Mouse (Mus musculus): Measurements from ENCODE around the gene Capn8.
"Not testable (repeated sequence)": the region's sequence is repeated elsewhere in the genome, so short reads cannot be mapped to it uniquely, and the experiment has no call there.

Capn8 gene

GRCm38 (mm10) chr1:182620470-182620869, 55.7 kb downstream of the Capn8 start:
- DNase-seq, result no peak

DNA sequence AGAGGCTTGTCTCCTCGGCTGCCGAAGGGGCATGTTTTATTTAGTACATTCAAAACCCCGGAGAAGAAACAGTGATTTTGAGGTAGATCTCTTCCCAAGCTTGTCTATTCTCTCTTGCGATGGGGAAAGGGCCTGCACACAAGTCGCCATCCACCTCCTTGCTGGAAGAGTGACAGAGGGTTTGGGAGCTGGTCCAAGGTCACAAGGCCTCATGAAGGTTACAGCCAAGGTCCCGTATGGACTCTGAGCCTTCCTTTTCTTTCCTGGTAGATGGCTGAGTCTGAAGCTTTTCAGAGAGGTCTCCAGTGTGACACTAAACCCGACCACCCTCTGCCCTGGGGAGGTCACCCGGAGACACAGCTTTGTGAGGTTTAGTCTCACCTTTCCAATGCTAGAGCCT, 56.4 kb downstream of the Capn8 start:
- DNase-seq, result peak; percentile 13

DNA sequence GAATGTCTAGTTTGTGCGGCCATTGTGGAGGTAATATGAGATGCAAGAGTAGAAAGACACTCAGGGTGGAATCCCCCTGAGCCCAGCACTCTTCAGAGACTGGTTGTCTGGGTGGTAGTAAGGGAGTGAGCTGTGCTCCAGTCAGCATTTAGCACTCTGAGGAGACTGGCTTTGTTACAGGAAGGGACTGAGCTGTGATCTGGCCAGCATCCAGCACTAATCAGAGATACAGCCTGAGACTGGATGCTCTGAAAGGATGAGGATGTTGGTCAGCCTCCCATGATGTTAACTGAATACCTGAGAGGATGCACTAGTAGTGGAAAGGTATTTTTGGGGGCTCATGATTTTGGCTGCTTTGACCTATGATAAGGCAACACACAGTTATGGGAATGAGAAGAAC, 61.4 kb downstream of the Capn8 start:
- DNase-seq, result no peak

DNA sequence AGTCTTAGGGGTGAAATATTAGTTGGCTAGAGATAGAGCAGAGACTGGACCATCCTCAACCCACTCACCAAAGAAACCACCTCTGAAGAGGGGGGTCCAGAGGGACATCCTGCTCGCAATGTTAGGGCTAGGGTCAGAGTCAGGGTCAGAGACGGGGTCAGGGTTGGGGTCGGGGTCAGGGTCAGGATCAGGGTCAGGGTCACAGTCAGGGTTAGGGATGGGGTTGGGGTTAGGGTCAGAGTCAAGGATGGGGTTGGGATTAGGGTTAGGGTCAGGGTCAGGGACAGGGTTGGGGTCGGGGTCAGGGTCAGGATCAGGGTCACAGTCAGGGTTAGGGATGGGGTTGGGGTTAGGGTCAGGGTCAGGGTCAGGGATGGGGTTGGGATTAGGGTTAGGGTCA, 64.4 kb downstream of the Capn8 start:
- DNase-seq, result no peak

- DNase-seq, result no peak
These were observed 69.0 kb downstream of the Capn8 start for GRCm38 (mm10) chr1:182633712-182634294.

DNA sequence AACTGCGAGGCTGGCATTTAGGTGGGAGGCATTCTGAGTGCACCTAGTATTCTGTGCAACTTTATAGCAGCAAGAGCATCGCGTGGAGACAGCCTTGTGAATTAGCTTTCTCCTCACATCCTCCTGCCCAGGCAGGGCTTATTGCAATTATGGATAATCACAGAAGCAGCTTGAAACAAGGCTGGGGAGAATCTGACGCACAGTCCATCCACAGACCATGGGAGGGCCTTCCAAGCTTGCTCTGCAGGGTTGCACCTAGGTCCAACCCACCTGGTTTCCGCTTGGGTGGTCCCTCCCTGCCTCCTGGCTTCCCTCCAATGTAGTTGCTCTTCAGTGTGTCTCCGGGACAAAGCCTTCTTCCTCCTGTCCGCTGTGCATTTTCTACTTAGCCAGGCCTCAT, 74.2 kb downstream of the Capn8 start:
- DNase-seq, result no peak

DNA sequence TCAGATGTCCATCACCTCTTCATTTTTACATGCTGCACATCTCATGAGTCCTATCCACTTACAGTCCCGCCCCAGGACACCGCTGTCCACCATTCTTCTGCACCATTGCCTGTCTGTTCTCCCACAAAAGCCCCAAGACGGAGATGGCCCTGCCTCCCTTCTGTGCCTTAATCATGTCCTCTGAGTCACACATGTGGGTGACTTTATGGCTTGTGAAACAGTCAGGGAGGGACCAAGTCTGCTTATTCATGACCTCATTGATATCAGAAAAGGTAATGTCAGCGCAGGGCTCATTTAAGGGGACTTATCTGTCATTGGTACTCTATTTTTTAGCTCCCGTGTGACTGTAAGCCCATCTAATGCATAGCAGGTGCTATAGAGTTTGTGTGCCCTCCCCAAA, 74.6 kb downstream of the Capn8 start:
- no peak for DNase-seq

- no peak for DNase-seq
These were observed 75.3 kb downstream of the Capn8 start for GRCm38 (mm10) chr1:182640094-182640493.

GRCm38 (mm10) chr1:182642779-182643178, 78.0 kb downstream of the Capn8 start:
- peak; percentile 16 for DNase-seq

DNA sequence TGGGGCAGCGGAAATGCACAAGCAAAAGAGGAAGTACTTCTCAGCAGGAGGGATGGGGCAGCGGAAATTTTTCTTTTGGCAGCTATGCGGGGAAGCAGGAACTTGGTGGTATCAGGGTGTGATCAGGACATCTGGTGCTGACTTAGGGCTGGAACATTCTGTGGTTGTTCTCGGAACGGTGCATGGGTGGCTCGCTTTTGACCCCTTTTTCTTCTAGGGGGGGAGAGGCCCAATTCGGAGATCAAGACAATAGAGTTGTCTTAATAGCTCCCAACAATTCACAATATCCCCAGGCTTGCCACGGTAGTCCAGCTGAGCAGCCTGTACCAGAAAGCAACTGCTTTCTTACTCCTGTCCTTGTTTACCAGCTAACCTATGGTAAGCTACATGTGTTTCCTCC, 79.6 kb downstream of the Capn8 start:
- DNase-seq, result not testable (repeated sequence)

- DNase-seq, result no peak
These were observed 80.4 kb downstream of the Capn8 start for GRCm38 (mm10) chr1:182645211-182645668.

DNA sequence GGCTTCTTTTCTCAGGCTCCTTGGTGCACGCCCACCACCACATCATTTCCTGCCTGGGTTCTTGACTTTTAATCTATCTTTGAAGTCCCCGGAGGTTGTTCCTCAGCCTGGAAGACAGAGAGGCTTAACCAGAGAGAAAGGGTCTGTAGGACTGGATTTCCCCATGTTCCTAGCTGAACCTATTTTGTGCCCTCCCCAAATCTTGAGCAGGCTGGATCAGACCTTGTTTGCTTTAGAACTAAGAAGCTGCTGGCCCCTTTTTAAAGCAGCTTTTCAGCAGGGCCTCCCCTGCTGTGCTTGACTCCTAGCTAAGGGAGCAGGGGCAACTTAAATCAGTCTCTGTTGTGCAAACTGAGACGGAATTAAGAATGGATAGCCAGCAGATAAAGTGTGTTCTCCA, 82.0 kb downstream of the Capn8 start:
- no peak for DNase-seq

- peak; percentile 78 for DNase-seq
These were observed 93.0 kb downstream of the Capn8 start for GRCm38 (mm10) chr1:182657760-182658159.

- no peak for DNase-seq
These were observed 95.6 kb downstream of the Capn8 start for GRCm38 (mm10) chr1:182660365-182660764.

DNA sequence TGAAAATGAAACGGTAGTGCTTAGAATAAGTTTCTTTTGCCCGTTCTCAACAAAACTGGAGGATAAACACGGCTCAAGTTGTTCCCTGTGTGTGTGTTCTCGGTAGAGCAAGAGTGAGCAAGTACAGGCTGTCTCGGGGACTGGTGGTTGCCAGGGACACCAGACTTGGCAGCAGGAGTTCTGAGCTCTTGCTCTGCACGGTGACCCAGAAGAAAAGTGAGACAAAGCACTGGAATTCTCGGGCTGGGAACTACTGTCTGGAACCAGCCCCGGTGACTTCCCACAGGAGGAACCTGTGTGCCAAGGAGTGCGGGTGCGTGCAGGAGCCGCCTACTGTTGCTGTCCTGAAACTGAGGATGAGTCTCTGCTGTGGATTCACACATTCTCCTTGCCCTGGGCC, 98.9 kb downstream of the Capn8 start:
- DNase-seq, result peak; percentile 13

GRCm38 (mm10) chr1:182664841-182665240, 100.0 kb downstream of the Capn8 start:
- DNase-seq, result no peak

GRCm38 (mm10) chr1:182667281-182667680, 102.5 kb downstream of the Capn8 start:
- no peak for DNase-seq

DNA sequence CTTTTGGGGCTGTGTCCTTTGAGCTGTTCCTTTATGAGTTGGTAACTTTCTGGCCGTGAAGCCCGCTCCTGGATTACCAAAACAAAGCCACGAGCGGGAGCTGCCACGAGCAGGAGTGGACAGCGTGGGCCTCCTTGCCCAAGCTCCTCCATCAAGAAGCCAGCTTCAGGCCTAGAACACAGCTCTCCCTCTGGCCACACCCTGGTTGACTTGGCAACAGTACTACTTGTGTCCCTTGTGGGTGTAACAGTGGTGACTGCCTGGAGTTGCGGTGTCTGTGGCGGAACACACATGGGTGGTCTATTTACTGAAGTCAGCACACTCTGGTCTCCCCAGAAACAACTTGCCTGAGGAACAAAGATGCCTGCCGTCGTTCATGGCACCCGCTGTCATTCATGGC, 104.9 kb downstream of the Capn8 start:
- no peak for DNase-seq

DNA sequence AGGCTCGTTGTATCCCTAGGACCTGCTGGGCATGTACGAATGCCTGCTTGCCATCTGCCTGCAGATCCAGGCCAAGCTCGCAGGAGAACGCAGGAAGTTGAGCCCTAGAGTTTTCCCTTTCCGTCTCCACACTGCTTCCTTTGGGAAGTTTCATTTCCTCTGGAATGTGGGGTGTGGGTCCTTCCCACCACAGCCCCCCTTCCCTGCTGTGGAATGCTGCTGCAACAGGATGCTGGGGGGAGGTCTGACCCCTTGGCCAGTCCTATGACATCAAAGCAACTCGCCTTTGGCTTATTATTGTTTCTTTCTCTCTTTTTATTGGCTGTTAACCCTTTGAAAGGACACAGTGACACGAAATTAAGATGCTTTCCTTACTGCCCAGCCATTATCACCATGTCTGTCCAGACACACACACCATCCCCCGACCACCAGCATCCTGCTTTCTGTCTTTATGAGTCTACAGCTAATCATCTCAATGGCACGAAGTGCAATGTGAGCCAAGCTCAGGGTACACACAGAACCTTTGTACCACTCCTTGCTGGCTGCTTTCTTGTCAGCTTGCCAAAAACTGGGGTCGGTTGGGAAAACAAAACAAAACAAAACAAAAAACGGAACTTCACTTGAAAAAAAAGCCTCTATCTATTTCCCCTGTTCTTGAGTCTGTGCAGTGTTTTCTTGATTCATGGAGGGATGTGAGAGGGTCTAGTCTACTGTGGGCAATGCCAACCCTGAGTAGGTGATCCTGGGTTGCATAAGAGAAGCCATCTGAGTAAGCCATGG, 105.9 kb downstream of the Capn8 start:
- peak; percentile 15 for DNase-seq

DNA sequence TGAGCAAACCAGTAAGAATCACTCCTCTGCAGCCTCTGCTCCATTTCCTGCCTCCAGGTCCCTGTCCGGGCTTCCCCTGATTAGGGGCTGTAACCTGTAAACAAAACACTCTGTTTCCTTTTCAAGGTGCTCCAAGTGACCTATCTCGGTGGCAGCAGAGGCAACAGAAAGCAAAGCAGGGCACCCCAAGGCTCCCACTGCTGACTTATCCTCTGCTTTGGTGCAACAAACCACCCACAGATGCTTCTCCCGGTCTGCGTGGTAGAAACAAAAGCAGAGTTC, 106.5 kb downstream of the Capn8 start:
- DNase-seq, result no peak

- peak; percentile 38 for DNase-seq
These were observed 110.5 kb downstream of the Capn8 start for GRCm38 (mm10) chr1:182675346-182675745.

DNA sequence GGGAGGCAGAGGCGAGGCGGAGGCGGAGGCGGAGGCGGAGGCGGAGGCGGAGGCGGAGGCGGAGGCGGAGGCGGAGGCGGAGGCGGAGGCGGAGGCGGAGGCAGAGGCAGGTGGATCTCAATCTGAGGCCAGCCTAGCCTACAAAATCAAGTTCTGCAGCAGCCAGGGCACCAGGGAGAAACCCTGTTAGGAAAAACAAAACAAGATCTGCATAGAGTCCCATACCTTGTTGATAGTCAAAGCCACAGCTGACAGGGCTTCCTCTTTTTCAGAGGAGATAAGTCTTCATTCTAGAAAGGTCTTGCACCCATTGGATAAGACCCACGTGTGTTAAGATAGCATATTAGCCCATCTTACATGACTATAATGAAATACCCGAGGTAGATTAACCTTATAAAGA, 113.3 kb downstream of the Capn8 start:
- DNase-seq, result no peak

DNA sequence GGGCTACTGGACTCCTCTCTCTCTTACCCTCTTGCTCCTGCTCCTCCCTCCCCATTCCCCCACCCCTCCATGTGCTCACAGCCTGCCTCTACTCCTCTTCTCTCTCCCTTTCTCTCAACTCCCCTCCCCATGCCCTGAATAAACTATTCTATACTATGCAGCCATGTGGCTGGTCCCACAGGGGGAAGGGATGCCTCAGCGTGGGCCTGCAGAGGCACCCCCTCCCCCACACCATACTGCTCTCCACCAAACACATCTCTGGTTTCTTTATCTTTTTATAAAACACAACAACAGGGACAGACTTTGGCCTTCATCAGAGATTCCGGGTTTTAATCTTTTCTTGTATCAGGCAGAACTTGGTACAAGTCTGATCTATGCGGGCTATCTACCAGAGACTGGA, 114.4 kb downstream of the Capn8 start:
- DNase-seq, result no peak

GRCm38 (mm10) chr1:182679582-182679981, 114.8 kb downstream of the Capn8 start:
- peak; percentile 22 for DNase-seq

Measured in kidney, adult 18-20 months (tissue).